Mouse (Mus musculus) cortical plate, adult 2 months (tissue): ENCODE data around the gene Rab5c.

Source experiments
- CTCF ChIP-seq: fragments of 200-500 bp; IDR thresholded peaks from 2 replicates; pipeline ENCODE4 v1.5.1; 2011; ENCODE audit warnings: mild to moderate bottlenecking, control low read depth, low read length; ENCODE audit not compliant: insufficient read depth; ENCODE audit errors: extremely low read depth
- POLR2A ChIP-seq: fragments of 200-500 bp; IDR thresholded peaks from 2 replicates; pipeline ENCODE4 v1.6.1; 2011; ENCODE audit warnings: mild to moderate bottlenecking, low read length, control low read depth; ENCODE audit not compliant: insufficient read depth; ENCODE audit errors: extremely low read depth

DNA sequence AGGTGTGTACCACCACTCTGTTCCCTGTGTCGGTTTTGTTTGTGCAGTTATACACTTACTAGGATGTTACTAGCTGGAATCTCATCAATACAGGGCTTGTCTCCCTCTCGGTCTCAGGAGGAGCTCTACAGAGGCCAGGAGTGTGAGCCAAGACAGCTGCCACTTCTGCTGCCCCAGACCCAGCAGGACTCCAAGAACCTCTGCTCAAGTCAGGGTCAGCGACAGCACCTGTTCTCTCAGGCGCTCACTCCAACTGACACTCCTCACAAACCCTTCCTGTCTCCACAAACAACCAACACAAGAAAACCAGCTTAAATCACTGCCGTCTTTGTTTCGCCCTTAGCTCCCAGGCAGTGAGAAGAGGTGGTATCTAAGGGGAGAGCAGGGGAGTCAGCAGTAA is 9.4 kb downstream of the Rab5c start:
- TF ChIP-seq CTCF (no peak), POLR2A (no peak)
